Mouse (Mus musculus): ENCODE measurements around the gene Gm960.

DNA sequence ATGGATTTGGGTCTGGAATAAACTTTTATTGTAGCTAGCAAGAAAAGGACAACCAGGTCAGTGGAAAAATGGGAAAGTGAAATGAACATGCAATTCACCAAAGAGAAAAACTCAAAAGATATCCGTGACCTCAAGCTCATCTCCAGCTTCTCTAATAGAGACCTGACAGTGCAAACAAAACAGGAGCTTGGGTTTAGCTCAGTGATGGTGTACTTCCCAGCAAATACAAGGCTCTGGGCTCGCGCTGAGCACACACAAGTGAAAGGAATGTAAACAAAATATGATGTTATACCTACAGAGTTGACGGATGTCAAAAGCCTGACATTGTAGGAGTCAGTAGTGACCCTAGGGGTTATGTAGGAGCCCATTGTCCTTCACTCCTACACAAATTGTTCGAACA is 119.2 kb downstream of the Gm960 start:
- no peak for TF ChIP-seq MAX (IDR thresholded peaks at IDR 0.05)
- TF ChIP-seq USF1 (IDR thresholded peaks at IDR 0.05; ENCODE audit: low read depth), result no peak
- TF ChIP-seq CTCF (IDR thresholded peaks at IDR 0.05; ENCODE audit: control insufficient read depth, insufficient read depth, insufficient read length), result no peak
